ENCODE assay signal across 14 mouse cellular contexts in the genomic region with DNA sequence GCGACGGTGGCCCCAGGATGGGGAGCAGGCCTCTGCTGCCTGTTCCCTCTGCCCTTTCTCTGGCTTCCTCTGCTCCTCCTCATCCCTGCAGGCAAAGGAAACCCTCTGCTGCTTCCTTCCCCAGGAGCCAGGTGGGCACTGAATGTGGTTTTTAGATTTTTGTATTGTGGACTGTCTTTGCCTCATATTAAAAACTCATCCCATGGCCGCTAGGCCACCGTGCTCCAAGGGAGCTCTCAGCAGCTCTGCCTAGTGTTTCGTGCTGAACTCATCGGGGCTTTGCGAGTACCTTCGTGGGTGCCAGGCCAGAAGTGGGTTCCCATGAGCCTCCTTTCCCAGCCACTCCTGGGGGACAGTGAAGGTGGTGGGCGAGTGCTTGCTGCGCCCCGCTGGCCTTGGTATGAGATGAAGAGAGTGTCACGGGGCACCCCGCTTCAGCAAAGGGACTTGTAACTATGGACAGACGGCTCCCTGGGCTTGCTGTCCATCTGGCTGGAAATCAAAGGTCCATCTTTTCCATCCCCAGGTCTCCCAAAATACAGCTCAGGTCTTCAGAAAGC. TPM values are rescaled to one million over a fixed set of nuclear protein-coding genes. Genes with fewer than 3 reads are reported as not detected.
A peak's percentile ranks its signal among the peaks of the same experiment; 100 is the strongest.
DNase-seq lines count a peak whose midpoint lies in the region; ATAC-seq and TF ChIP-seq lines count a peak whose summit lies in the region.
"Had no signal": no experiment of that assay in that cellular context is flagged by ENCODE, and none has a peak within 500 bp of the region (broad histone marks: within the 10 kb centered on the region; RNA-seq: fewer than 3 reads in every experiment).

No protein-coding gene starts in this region.

- no peak for ATAC-seq in forebrain, embryonic 12.5 days (ENCODE audit: low FRiP score)
- no peak for ATAC-seq in forebrain, embryonic 14.5 days
- no peak for ATAC-seq in midbrain, embryonic 13.5 days
- ATAC-seq in midbrain, postnatal 0 days (ENCODE audit: low FRiP score): no peak
- no peak for ATAC-seq in hindbrain, embryonic 16.5 days
- ATAC-seq: Patski had no signal

- H3K9ac ChIP-seq in forebrain, embryonic 12.5 days: no peak overlapping the region
- H3K9ac ChIP-seq in forebrain, embryonic 14.5 days (ENCODE audit: low read length): no peak overlapping the region
- no peak overlapping the region for H3K9ac ChIP-seq in midbrain, embryonic 13.5 days (replicated peaks)
- no peak overlapping the region for H3K9ac ChIP-seq in midbrain, postnatal 0 days (replicated peaks; ENCODE audit: low read length, poor library complexity, severe bottlenecking)
- H3K9ac ChIP-seq in hindbrain, embryonic 16.5 days (ENCODE audit: low read depth, low read length): no peak overlapping the region

- peaks cover 30% of the 10 kb centered on the region for H3K4me1 ChIP-seq in forebrain, embryonic 12.5 days
- H3K4me1 ChIP-seq in forebrain, embryonic 14.5 days (ENCODE audit: control insufficient read depth, insufficient read depth, low read length): peaks cover 14% of the 10 kb centered on the region
- peaks cover 28% of the 10 kb centered on the region for H3K4me1 ChIP-seq in midbrain, embryonic 13.5 days (replicated peaks)
- 0 out of 2 replicates have a peak, but pooled peaks cover 8% of the 10 kb centered on the region for H3K4me1 ChIP-seq in midbrain, postnatal 0 days (ENCODE audit: insufficient read depth, low read length)
- peaks cover 24% of the 10 kb centered on the region for H3K4me1 ChIP-seq in hindbrain, embryonic 16.5 days (ENCODE audit: control insufficient read depth, insufficient read depth, low read depth, low read length)

- 90% methylated on average over 14 of the region's 14 CpGs for WGBS in forebrain, embryonic 12.5 days
- WGBS in forebrain, embryonic 14.5 days: 93% methylated on average over 14 of the region's 14 CpGs
- WGBS in midbrain, embryonic 13.5 days: 93% methylated on average over 14 of the region's 14 CpGs
- WGBS in midbrain, postnatal 0 days: 92% methylated on average over 14 of the region's 14 CpGs
- 90% methylated on average over 14 of the region's 14 CpGs for WGBS in hindbrain, embryonic 16.5 days

- TF ChIP-seq CTCF in midbrain, postnatal 0 days (IDR thresholded peaks at IDR 0.05): no peak

- no peak overlapping the region for H3K4me2 ChIP-seq in forebrain, embryonic 12.5 days
- no peak overlapping the region for H3K4me2 ChIP-seq in forebrain, embryonic 14.5 days (ENCODE audit: low read length)
- H3K4me2 ChIP-seq in midbrain, embryonic 13.5 days (replicated peaks): no peak overlapping the region
- no peak overlapping the region for H3K4me2 ChIP-seq in midbrain, postnatal 0 days (ENCODE audit: low read depth, low read length, poor library complexity, severe bottlenecking)
- no peak overlapping the region for H3K4me2 ChIP-seq in hindbrain, embryonic 16.5 days (ENCODE audit: low read length)

- H3K4me3 ChIP-seq in forebrain, embryonic 12.5 days (replicated peaks): no peak overlapping the region
- H3K4me3 ChIP-seq in forebrain, embryonic 14.5 days (ENCODE audit: low read depth, low read length): no peak overlapping the region
- H3K4me3 ChIP-seq in midbrain, embryonic 13.5 days (replicated peaks): no peak overlapping the region
- H3K4me3 ChIP-seq in midbrain, postnatal 0 days (ENCODE audit: low read depth, low read length): no peak overlapping the region
- no peak overlapping the region for H3K4me3 ChIP-seq in hindbrain, embryonic 16.5 days (ENCODE audit: low read length)
- H3K4me3 ChIP-seq: megakaryocyte, embryonic 14.5 days had no signal

- no peaks in the 10 kb centered on the region for H3K27me3 ChIP-seq in forebrain, embryonic 12.5 days
- no peaks in the 10 kb centered on the region for H3K27me3 ChIP-seq in forebrain, embryonic 14.5 days (replicated peaks; ENCODE audit: control insufficient read depth, insufficient read depth, low read length)
- no peaks in the 10 kb centered on the region for H3K27me3 ChIP-seq in midbrain, embryonic 13.5 days
- no peaks in the 10 kb centered on the region for H3K27me3 ChIP-seq in midbrain, postnatal 0 days (ENCODE audit: insufficient read depth, low read length)
- H3K27me3 ChIP-seq in hindbrain, embryonic 16.5 days (replicated peaks; ENCODE audit: control insufficient read depth, insufficient read depth, low read length): no peaks in the 10 kb centered on the region
- H3K27me3 ChIP-seq: megakaryocyte, embryonic 14.5 days; Patski had no signal

- no peak for DNase-seq in forebrain, embryonic 14.5 days (ENCODE audit: low spot score)
- DNase-seq in midbrain, postnatal 0 days (ENCODE audit: low spot score): no peak
- DNase-seq in spleen, adult 12 weeks (ENCODE audit: low spot score): no peak
- DNase-seq in ovary, postnatal 10 days (ENCODE audit: low spot score): no peak
- DNase-seq in yolk sac, embryonic 10.5 days (ENCODE audit: low spot score): no peak
- DNase-seq: adrenal gland, postnatal 25 days; B cell, adult 2 months; heart, postnatal 36 days; retina, postnatal 1 day had no signal

- H3K9me3 ChIP-seq in forebrain, embryonic 12.5 days: no peaks in the 10 kb centered on the region; the same call in 1 of the 2 replicates
- H3K9me3 ChIP-seq in forebrain, embryonic 14.5 days (replicated peaks; ENCODE audit: control insufficient read depth, low read length): no peaks in the 10 kb centered on the region
- H3K9me3 ChIP-seq in midbrain, embryonic 13.5 days: no peaks in the 10 kb centered on the region
- no peaks in the 10 kb centered on the region for H3K9me3 ChIP-seq in midbrain, postnatal 0 days (ENCODE audit: low read length)
- H3K9me3 ChIP-seq in hindbrain, embryonic 16.5 days (ENCODE audit: control insufficient read depth, low read length): no peaks in the 10 kb centered on the region

- H3K36me3 ChIP-seq in forebrain, embryonic 12.5 days (replicated peaks): peaks cover 63% of the 10 kb centered on the region
- H3K36me3 ChIP-seq in forebrain, embryonic 14.5 days (ENCODE audit: control insufficient read depth, insufficient read depth, low read length): peaks cover 80% of the 10 kb centered on the region
- H3K36me3 ChIP-seq in midbrain, embryonic 13.5 days: peaks cover 74% of the 10 kb centered on the region
- H3K36me3 ChIP-seq in midbrain, postnatal 0 days (ENCODE audit: insufficient read depth, low read length): peaks cover 48% of the 10 kb centered on the region
- peaks cover 39% of the 10 kb centered on the region for H3K36me3 ChIP-seq in hindbrain, embryonic 16.5 days (ENCODE audit: control insufficient read depth, insufficient read depth, low read length)

- peak overlapping the region; percentile 38; the same call in 1 of the 2 replicates for H3K27ac ChIP-seq in forebrain, embryonic 12.5 days
- no peak overlapping the region; the same call in 1 of the 2 replicates for H3K27ac ChIP-seq in forebrain, embryonic 14.5 days (ENCODE audit: low read depth, low read length)
- peak overlapping the region; percentile 58; the same call in 1 of the 2 replicates for H3K27ac ChIP-seq in midbrain, embryonic 13.5 days
- no peak overlapping the region for H3K27ac ChIP-seq in midbrain, postnatal 0 days (ENCODE audit: low read depth, low read length)
- H3K27ac ChIP-seq in hindbrain, embryonic 16.5 days (ENCODE audit: low read depth, low read length): peak overlapping the region; percentile 92; the same call in 1 of the 2 replicates

RNA-seq across cellular contexts. Expression of gene Mcts2, which starts 18.1 kb away (rescaled TPM):
- 39.5 and 41.2 TPM in 2 replicates for polyA plus RNA-seq in forebrain, embryonic 12.5 days (2016; fragmentation: Nextera tagmentation; extraction: Ambion mirVana)
- 35.8 and 42.6 TPM in 2 replicates for polyA plus RNA-seq in forebrain, embryonic 14.5 days (2014; fragmentation: Nextera tagmentation; extraction: Ambion mirVana)
- 42.7 and 44.1 TPM in 2 replicates for polyA plus RNA-seq in midbrain, embryonic 13.5 days (2015; fragmentation: Nextera tagmentation; extraction: Ambion mirVana)
- 14.5 and 21.8 TPM in 2 replicates for total RNA-seq in midbrain, postnatal 0 days (2014; rRNA removed)
- 28.0 and 28.1 TPM in 2 replicates for polyA plus RNA-seq in midbrain, postnatal 0 days (2015; fragmentation: Nextera tagmentation; extraction: Ambion mirVana)
- 32.2 and 36.7 TPM in 2 replicates for polyA plus RNA-seq in hindbrain, embryonic 16.5 days (2015; fragmentation: Nextera tagmentation; extraction: Ambion mirVana)

RNA-seq across cellular contexts. Expression of gene Id1, which starts 31.2 kb away (rescaled TPM):
- polyA plus RNA-seq in forebrain, embryonic 12.5 days (2016; fragmentation: Nextera tagmentation; extraction: Ambion mirVana): 37.9 and 48.5 TPM in 2 replicates
- 29.2 and 32.8 TPM in 2 replicates for polyA plus RNA-seq in forebrain, embryonic 14.5 days (2014; fragmentation: Nextera tagmentation; extraction: Ambion mirVana)
- polyA plus RNA-seq in midbrain, embryonic 13.5 days (2015; fragmentation: Nextera tagmentation; extraction: Ambion mirVana): 32.8 and 39.4 TPM in 2 replicates
- total RNA-seq in midbrain, postnatal 0 days (2014; rRNA removed): 69.6 and 71.7 TPM in 2 replicates
- polyA plus RNA-seq in midbrain, postnatal 0 days (2015; fragmentation: Nextera tagmentation; extraction: Ambion mirVana): 52.6 and 58.3 TPM in 2 replicates
- polyA plus RNA-seq in hindbrain, embryonic 16.5 days (2015; fragmentation: Nextera tagmentation; extraction: Ambion mirVana): 56.8 and 68.4 TPM in 2 replicates

RNA-seq across cellular contexts. Expression of gene H13, which starts 35.6 kb away (rescaled TPM):
- polyA plus RNA-seq in forebrain, embryonic 12.5 days (2016; fragmentation: Nextera tagmentation; extraction: Ambion mirVana): 128 and 131 TPM in 2 replicates
- polyA plus RNA-seq in forebrain, embryonic 14.5 days (2014; fragmentation: Nextera tagmentation; extraction: Ambion mirVana): 136 and 161 TPM in 2 replicates
- polyA plus RNA-seq in midbrain, embryonic 13.5 days (2015; fragmentation: Nextera tagmentation; extraction: Ambion mirVana): 171 and 181 TPM in 2 replicates
- 166 and 173 TPM in 2 replicates for total RNA-seq in midbrain, postnatal 0 days (2014; rRNA removed)
- 175 and 182 TPM in 2 replicates for polyA plus RNA-seq in midbrain, postnatal 0 days (2015; fragmentation: Nextera tagmentation; extraction: Ambion mirVana)
- 172 and 178 TPM in 2 replicates for polyA plus RNA-seq in hindbrain, embryonic 16.5 days (2015; fragmentation: Nextera tagmentation; extraction: Ambion mirVana)

RNA-seq across cellular contexts. Expression of gene Cox4i2, which starts 49.1 kb away (rescaled TPM):
- polyA plus RNA-seq in forebrain, embryonic 12.5 days (2016; fragmentation: Nextera tagmentation; extraction: Ambion mirVana): 3.1 and 3.6 TPM in 2 replicates
- polyA plus RNA-seq in forebrain, embryonic 14.5 days (2014; fragmentation: Nextera tagmentation; extraction: Ambion mirVana): 4.5 and 5.9 TPM in 2 replicates
- polyA plus RNA-seq in midbrain, embryonic 13.5 days (2015; fragmentation: Nextera tagmentation; extraction: Ambion mirVana): 4.1 and 5.5 TPM in 2 replicates
- 2.0 and 6.8 TPM in 2 replicates for total RNA-seq in midbrain, postnatal 0 days (2014; rRNA removed)
- 3.3 and 4.5 TPM in 2 replicates for polyA plus RNA-seq in midbrain, postnatal 0 days (2015; fragmentation: Nextera tagmentation; extraction: Ambion mirVana)
- polyA plus RNA-seq in hindbrain, embryonic 16.5 days (2015; fragmentation: Nextera tagmentation; extraction: Ambion mirVana): 6.7 and 7.0 TPM in 2 replicates

Comparison
In these comparisons a context has a peak if more than half of its experiments do, and no peak if none do; other contexts are left out.
1. H3K27ac ChIP-seq: peak in forebrain, embryonic 12.5 days (single experiment), midbrain, embryonic 13.5 days (single experiment) and hindbrain, embryonic 16.5 days (single experiment); none in forebrain, embryonic 14.5 days (single experiment) and midbrain, postnatal 0 days (single experiment).